Mouse (Mus musculus) liver, postnatal 0 days (tissue): Measurements from ENCODE around the gene Car5a. TPM values are rescaled to one million over a fixed set of nuclear protein-coding genes. Genes with fewer than 3 reads are reported as not detected.

Experiments
- ATAC-seq: fragments of 200-750 bp; cut with Nextera tagmentation; 2 replicates; pipeline ENCODE4 v1.8.0; 2017; ENCODE audit warnings: mild to moderate bottlenecking, moderate library complexity
- DNase-seq: peaks from one replicate; pipeline ENCODE4 v3.0.0-alpha.2; 2016
- H3K27ac ChIP-seq: fragments of 300-500 bp; sonication (generic); 2 replicates; pipeline ENCODE4 v1.5.1; 2014; ENCODE audit warnings: antibody characterized with exemption, moderate library complexity, mild to moderate bottlenecking, low read depth
- H3K27me3 ChIP-seq: fragments of 300-500 bp; sonication (generic); 2 replicates; pipeline ENCODE4 v1.6.1; 2014; ENCODE audit warnings: low read length, control low read depth, mixed read lengths; ENCODE audit not compliant: insufficient read depth
- H3K36me3 ChIP-seq: fragments of 300-500 bp; sonication (generic); replicated peaks from 2 replicates; pipeline ENCODE4 v1.6.1; 2014; ENCODE audit warnings: mild to moderate bottlenecking, control low read depth, low read length, moderate library complexity, mixed read lengths; ENCODE audit not compliant: insufficient read depth
- H3K4me1 ChIP-seq: fragments of 300-500 bp; sonication (generic); 2 replicates; pipeline ENCODE4 v1.6.1; 2014; ENCODE audit warnings: antibody characterized with exemption, mild to moderate bottlenecking, control low read depth; ENCODE audit not compliant: insufficient read depth
- H3K4me2 ChIP-seq: fragments of 300-500 bp; sonication (generic); 2 replicates; pipeline ENCODE4 v1.6.1; 2014; ENCODE audit warnings: low read depth, mild to moderate bottlenecking, low read length, moderate library complexity, mixed read lengths
- H3K4me3 ChIP-seq: fragments of 300-500 bp; sonication (generic); 2 replicates; pipeline ENCODE4 v1.5.1; 2014; ENCODE audit warnings: low read depth, low read length
- H3K9ac ChIP-seq: fragments of 300-500 bp; sonication (generic); replicated peaks from 2 replicates; pipeline ENCODE4 v1.6.1; 2014; ENCODE audit warnings: mild to moderate bottlenecking, moderate library complexity
- H3K9me3 ChIP-seq: fragments of 300-500 bp; sonication (generic); 2 replicates; pipeline ENCODE4 v1.6.1; 2016; ENCODE audit warnings: mild to moderate bottlenecking, control low read depth, low read length, mixed read lengths
- CTCF ChIP-seq: sonication (generic); IDR thresholded peaks from 2 replicates; pipeline ENCODE4 v1.5.1; 2016; ENCODE audit warnings: antibody characterized with exemption, low read depth
- EP300 ChIP-seq: IDR thresholded peaks from 2 replicates; pipeline ENCODE4 v1.6.1; 2016; ENCODE audit warnings: antibody characterized with exemption, low read depth, mild to moderate bottlenecking
- WGBS: fragments of 180-500 bp; shearing (Covaris S2); extraction: QIAGEN DNeasy Blood & Tissue Kit; methylation state at CpG from one replicate; pipeline ENCODE4 v1.1.7; 2014; ENCODE audit not compliant: insufficient replicate concordance; 5-methylcytosine and 5-hydroxymethylcytosine counted together
- polyA plus RNA-seq: library from polyadenylated mRNA; unstranded; fragments of >200 nt; fragmentation: Nextera tagmentation; extraction: Ambion mirVana; gene quantifications from 2 replicates; pipeline ENCODE4 v1.2.1, GENCODE M21; 2015

The Car5a gene
- polyA plus RNA-seq, 1 experiment from 2014 or later = 9.6 TPM

DNA sequence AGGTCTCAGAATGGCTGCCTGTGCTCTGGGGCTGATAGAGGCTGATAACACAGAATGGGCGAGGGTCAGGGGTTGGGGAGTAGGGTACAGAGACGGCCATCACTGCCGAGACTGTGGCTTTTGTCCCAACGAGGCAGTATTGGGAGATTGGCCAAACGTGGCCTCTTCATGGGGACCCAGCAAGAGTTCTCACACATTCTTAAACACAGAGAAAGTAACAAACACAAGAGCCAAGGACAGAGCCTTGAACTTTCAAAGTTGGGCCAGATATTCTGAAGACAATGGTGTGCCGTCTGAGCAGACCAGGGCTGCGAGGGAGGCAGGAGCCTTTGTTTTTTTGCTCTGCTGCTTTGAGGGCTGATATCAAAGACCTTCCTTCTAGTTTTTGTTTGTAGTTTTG is 32.7 kb downstream of the Car5a start:
- Histone ChIP-seq H3K27me3 (no peaks in the 10 kb centered on the region), H3K27ac (no peak overlapping the region), H3K9ac (no peak overlapping the region), H3K9me3 (no peaks in the 10 kb centered on the region), H3K4me1 (peaks cover 18% of the 10 kb centered on the region), H3K36me3 (no peaks in the 10 kb centered on the region), H3K4me2 (no peak overlapping the region), H3K4me3 (no peak overlapping the region)
- TF ChIP-seq CTCF (no peak), EP300 (no peak)
- WGBS = 59% methylated on average over 7 of the region's 7 CpGs
- DNase-seq (no peak), ATAC-seq (no peak)

DNA sequence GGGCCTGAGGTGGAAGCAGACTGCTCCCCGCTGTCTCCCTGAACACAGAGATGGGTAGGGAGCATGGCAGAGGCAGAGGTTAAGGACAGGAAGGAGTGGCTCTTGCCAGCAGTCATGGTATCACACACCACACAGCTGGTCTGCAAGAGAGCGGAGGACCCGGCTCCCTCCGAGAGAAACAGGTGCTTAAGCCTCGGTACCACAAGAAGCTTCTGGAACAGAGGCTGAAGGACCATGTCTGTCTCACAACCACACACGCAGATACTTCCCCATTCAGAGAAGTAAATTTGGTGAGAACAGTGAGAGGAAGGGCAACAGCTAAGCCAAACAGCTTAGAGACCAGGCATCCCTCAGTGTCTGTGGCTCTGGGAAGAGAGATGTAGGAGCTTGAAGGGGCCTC is 33.3 kb downstream of the Car5a start:
- DNase-seq = no peak
- no peak overlapping the region for H3K27ac ChIP-seq
- H3K9ac ChIP-seq = no peak overlapping the region
- no peak overlapping the region for H3K4me3 ChIP-seq
- H3K4me2 ChIP-seq = no peak overlapping the region
- ATAC-seq = no peak
- WGBS = 55% methylated on average over 6 of the region's 6 CpGs
- H3K4me1 ChIP-seq = peaks cover 23% of the 10 kb centered on the region
- H3K36me3 ChIP-seq = no peaks in the 10 kb centered on the region
- no peaks in the 10 kb centered on the region for H3K27me3 ChIP-seq
- H3K9me3 ChIP-seq = no peaks in the 10 kb centered on the region
- no peak for TF ChIP-seq CTCF
- no peak for TF ChIP-seq EP300

DNA sequence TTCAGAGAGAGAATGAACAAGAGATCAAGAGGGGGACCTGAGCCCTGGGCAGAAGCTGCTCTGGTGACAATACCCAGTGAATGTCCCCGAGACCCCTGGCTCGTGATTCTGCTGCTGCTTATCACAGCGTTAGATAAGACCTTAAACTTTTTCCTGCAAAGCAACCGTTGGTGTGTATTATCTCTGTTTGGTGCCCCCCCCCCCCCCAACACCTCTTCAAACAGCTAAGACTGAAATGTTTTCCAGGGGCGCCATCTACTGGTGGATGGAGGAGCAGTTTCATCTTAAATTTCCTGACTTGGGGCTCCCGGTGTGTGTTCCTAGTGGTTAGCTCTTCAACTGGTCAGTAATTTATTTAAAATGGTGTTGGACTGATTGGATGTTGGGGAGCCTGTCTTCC is 35.0 kb downstream of the Car5a start:
- ATAC-seq = no peak
- Histone ChIP-seq H3K9me3 (no peaks in the 10 kb centered on the region), H3K27me3 (no peaks in the 10 kb centered on the region), H3K4me1 (peaks cover 26% of the 10 kb centered on the region), H3K4me2 (no peak overlapping the region), H3K9ac (no peak overlapping the region), H3K36me3 (no peaks in the 10 kb centered on the region), H3K4me3 (no peak overlapping the region), H3K27ac (no peak overlapping the region)
- TF ChIP-seq EP300 = 0 out of 2 replicates have a peak, but pooled peaks have one; percentile 37
- TF ChIP-seq CTCF = peak; percentile 86
- WGBS = 2% methylated on average over 6 of the region's 6 CpGs
- peak; percentile 84 for DNase-seq

DNA sequence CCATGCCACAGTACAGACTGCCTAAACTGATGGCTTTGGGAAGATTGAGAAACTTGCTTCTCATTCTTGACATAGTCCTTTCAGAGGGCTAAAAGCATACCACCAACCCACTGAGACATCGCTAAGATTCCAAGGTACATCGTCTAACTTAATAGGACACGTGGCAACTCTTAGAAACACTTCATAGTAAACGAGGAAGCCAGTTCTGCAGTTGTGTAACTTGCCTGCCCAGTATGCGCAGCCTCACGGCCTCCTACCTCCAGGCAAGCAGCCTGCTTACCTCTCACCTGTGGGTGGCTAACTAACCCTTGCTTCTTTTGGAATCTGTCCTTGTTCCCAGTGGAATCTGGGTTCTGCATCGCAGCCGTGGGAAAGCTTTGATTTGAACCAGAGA is 35.6 kb downstream of the Car5a start:
- Histone ChIP-seq H3K27me3 (no peaks in the 10 kb centered on the region), H3K36me3 (no peaks in the 10 kb centered on the region), H3K4me2 (no peak overlapping the region), H3K9ac (no peak overlapping the region), H3K4me1 (peaks cover 28% of the 10 kb centered on the region), H3K4me3 (no peak overlapping the region), H3K27ac (no peak overlapping the region), H3K9me3 (no peaks in the 10 kb centered on the region)
- 47% methylated on average over 8 of the region's 8 CpGs for WGBS
- ATAC-seq = no peak
- no peak for TF ChIP-seq EP300
- no peak for DNase-seq

DNA sequence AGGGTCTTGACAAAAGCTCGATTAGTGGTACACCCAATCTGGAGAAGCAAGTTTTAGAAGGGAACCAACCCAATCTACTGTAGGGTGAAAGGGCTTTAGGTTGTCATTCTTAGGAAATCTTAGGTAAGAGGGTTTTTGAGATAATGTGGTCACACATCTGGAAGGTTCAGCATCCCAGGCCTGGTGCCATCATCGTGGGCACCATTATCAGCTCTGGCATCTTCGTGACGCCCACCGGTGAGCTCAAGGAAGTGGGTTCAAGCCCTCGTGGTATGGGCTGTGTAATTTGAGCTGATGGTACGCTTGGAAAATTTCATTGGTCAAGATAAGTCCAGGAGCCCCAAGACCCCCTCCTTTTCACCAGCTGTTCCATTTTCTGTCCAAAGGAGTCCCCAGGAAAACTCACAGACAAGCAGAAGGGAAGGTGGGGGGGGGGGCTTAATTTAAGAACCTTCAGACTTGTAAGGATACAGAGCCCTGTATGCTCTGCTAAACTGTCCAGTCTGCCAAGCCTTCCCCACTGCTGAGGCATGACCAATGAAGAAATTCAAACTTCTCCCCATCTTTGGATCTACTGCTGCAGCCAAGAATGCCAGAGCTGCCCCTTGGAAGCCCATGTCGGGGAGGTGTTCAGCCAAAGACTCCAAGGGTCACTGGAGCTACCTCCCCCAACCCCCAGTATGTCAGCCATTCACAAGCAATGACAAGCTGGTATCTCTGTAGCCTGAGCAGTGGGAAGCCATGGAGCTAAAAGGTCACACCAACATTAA is 36.1 kb downstream of the Car5a start:
- 36% methylated on average over 8 of the region's 8 CpGs for WGBS
- H3K9ac ChIP-seq = no peak overlapping the region

DNA sequence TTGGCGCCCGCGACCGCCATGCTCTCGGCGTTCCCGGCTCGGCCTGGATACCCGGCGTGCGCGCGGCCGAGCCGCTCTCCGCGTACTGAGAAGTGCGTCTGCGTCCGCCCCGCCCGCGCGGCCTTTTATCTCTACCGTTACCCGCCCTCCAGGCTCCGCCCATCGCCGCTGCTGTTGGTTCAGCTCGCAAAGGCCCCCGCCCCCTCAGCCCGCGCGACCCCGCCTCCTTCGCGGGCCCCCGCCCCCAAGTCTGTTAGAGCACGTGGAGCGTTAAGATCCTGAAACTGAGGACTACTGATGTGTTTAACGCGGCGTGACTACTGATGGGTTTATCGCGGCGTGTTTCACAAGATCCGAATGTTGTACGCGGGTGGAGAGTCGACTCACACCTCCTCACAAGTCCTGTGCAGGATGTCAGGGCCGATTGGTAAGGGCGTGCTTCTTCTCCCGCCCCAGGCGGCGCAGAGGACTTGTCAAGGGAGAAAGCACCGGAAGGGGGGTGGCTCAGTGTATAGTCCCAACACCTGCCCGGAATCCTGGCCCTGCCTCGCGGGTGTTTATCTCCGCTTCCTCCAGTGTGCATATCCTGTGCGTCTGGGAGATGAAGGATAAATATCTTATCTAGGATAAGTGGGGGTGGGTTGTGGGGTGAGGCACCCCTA is 37.0 kb downstream of the Car5a start, which contains the start of gene Slc7a5:
Gene Slc7a5, minus strand, starts transcription at position 108 of the 662 bp plus-strand sequence.
- peak; percentile 99 for DNase-seq
- H3K4me3 ChIP-seq = peak within 1 kb of the TSS; percentile 97
- no peaks in the 10 kb centered on the region for H3K9me3 ChIP-seq
- peak within 1 kb of the TSS; percentile 83 for H3K9ac ChIP-seq
- peak; percentile 95 for ATAC-seq
- peak within 1 kb of the TSS; percentile 44 for H3K27ac ChIP-seq
- peak within 1 kb of the TSS; percentile 99 for H3K4me2 ChIP-seq
- peaks cover 28% of the 10 kb centered on the region for H3K4me1 ChIP-seq
- no peaks in the 10 kb centered on the region for H3K27me3 ChIP-seq
- under 1% methylated on average over 60 of the region's 61 CpGs for WGBS
- TF ChIP-seq CTCF = no peak
- no peak for TF ChIP-seq EP300
- no peaks in the 10 kb centered on the region for H3K36me3 ChIP-seq

More for the DNA sequence above, 36.1 kb downstream of the Car5a start:
- Histone ChIP-seq H3K27me3 (no peaks in the 10 kb centered on the region), H3K27ac (no peak overlapping the region), H3K4me2 (peak overlapping the region; percentile 99), H3K4me3 (0 out of 2 replicates have a peak overlapping the region, but pooled peaks have one; percentile 97), H3K9me3 (no peaks in the 10 kb centered on the region), H3K4me1 (peaks cover 28% of the 10 kb centered on the region), H3K36me3 (no peaks in the 10 kb centered on the region)
- ATAC-seq (no peak), DNase-seq (no peak)
- TF ChIP-seq EP300 (no peak), CTCF (no peak)
